Mouse (Mus musculus): Measurements from ENCODE around the gene Gje1.

Gje1 gene

GRCm38 (mm10) chr10:14718114-14718513 is at the start of gene Gje1:
TSS of gene Gje1 (minus strand) at chr10:14718214.
- no peak for DNase-seq (ENCODE audit: low read depth, low spot score)

GRCm38 (mm10) chr10:14760618-14761017 is 42.6 kb upstream of the Gje1 start:
- no peak for DNase-seq (ENCODE audit: low read depth, low spot score)

- no peak for DNase-seq (ENCODE audit: low read depth, low spot score)
These were observed 41.9 kb upstream of the Gje1 start for GRCm38 (mm10) chr10:14759665-14760558.

GRCm38 (mm10) chr10:14734285-14734684 is 16.3 kb upstream of the Gje1 start:
- peak; percentile 39 for DNase-seq (ENCODE audit: low read depth, low spot score)

- DNase-seq (ENCODE audit: low read depth, low spot score): no peak
These were observed 7.7 kb upstream of the Gje1 start for GRCm38 (mm10) chr10:14725671-14726070.

GRCm38 (mm10) chr10:14705072-14706066 is 12.6 kb downstream of the Gje1 start, which contains the start of the genes Vta1 and Nmbr:
TSS of gene Vta1 (minus strand) at chr10:14705560.
TSS of gene Nmbr (plus strand) at chr10:14705591.
- DNase-seq (ENCODE audit: low read depth, low spot score): peak; percentile 91

- DNase-seq (ENCODE audit: low read depth, low spot score): no peak
These were observed 14.1 kb downstream of the Gje1 start for GRCm38 (mm10) chr10:14703830-14704420.

- DNase-seq (ENCODE audit: low read depth, low spot score): no peak
These were observed 14.8 kb downstream of the Gje1 start for GRCm38 (mm10) chr10:14703239-14703638.

GRCm38 (mm10) chr10:14690349-14690748 is 27.7 kb downstream of the Gje1 start:
- DNase-seq (ENCODE audit: low read depth, low spot score): no peak

GRCm38 (mm10) chr10:14688785-14689442 is 29.1 kb downstream of the Gje1 start:
- no peak for DNase-seq (ENCODE audit: low read depth, low spot score)

- DNase-seq (ENCODE audit: low read depth, low spot score): no peak
These were observed 32.4 kb downstream of the Gje1 start for GRCm38 (mm10) chr10:14685663-14686062.

GRCm38 (mm10) chr10:14666147-14666546 is 51.9 kb downstream of the Gje1 start:
- no peak for DNase-seq (ENCODE audit: low read depth, low spot score)

All from embryo, embryonic 11.5 days (tissue).